Mouse (Mus musculus): Measurements from ENCODE around the gene Dnaja2.

- TF ChIP-seq POLR2A (IDR thresholded peaks at IDR 0.05; ENCODE audit: low read depth, low read length) (no peak), CTCF (IDR thresholded peaks at IDR 0.05; ENCODE audit: extremely low read depth, insufficient read depth, insufficient read length, insufficient replicate concordance) (no peak)
Measured at GRCm38 (mm10) chr8:85530717-85531116, 24.4 kb downstream of the Dnaja2 start.

Measured in spleen, adult 2 months (tissue).